Mouse (Mus musculus) G1E (cell line): Measurements from ENCODE around the gene Recql.

Experiments used
- CTCF ChIP-seq: IDR thresholded peaks from 2 replicates; pipeline ENCODE4 v1.5.1; 2012; ENCODE audit warnings: low read depth, low read length, inconsistent platforms, mixed read lengths
- GATA1 ChIP-seq: IDR thresholded peaks from 2 replicates; pipeline ENCODE4 v1.6.1; 2012; ENCODE audit warnings: borderline replicate concordance, low read length, inconsistent platforms, mixed read lengths
- TAL1 ChIP-seq: conservative IDR thresholded peaks from 2 replicates; pipeline ENCODE4 v1.6.1; 2012; ENCODE audit warnings: low read depth, low read length, inconsistent platforms, mixed read lengths

GRCm38 (mm10) chr6:142314285-142314684 lies 72.6 kb downstream of the Recql start:
- TF ChIP-seq CTCF (no peak), TAL1 (no peak), GATA1 (no peak)
